Mouse (Mus musculus): ENCODE measurements around the gene Pcbp4.

The Pcbp4 gene

GRCm38 (mm10) chr9:106447348-106447747 lies 5.7 kb upstream of the Pcbp4 start, which contains the start of the genes Abhd14b and Abhd14a:
Abhd14b (plus strand) TSS chr9:106447459.
Abhd14a (minus strand) TSS chr9:106447678.
- peak; percentile 94 to 97 for DNase-seq

- DNase-seq, result no peak
Observed at GRCm38 (mm10) chr9:106447951-106448350, 5.1 kb upstream of the Pcbp4 start.

GRCm38 (mm10) chr9:106448498-106449031 lies 4.5 kb upstream of the Pcbp4 start:
- DNase-seq, result peak; percentile 89

- no peak for DNase-seq
Observed at GRCm38 (mm10) chr9:106449947-106450346, 3.1 kb upstream of the Pcbp4 start.

GRCm38 (mm10) chr9:106450661-106451060 lies 2.4 kb upstream of the Pcbp4 start:
- peak; percentile 91 to 92 for DNase-seq

GRCm38 (mm10) chr9:106451298-106451697 lies 1.8 kb upstream of the Pcbp4 start:
- DNase-seq, result no peak

GRCm38 (mm10) chr9:106451899-106452298 lies 1.2 kb upstream of the Pcbp4 start:
- DNase-seq, result no peak

- DNase-seq, result peak in 1 of 2 experiments; percentile 59
Observed at GRCm38 (mm10) chr9:106452351-106452750, 740 bp upstream of the Pcbp4 start.

- DNase-seq, result peak; percentile 95
Observed at GRCm38 (mm10) chr9:106452821-106453220, 270 bp upstream of the Pcbp4 start.

- DNase-seq, result peak; percentile 76 to 79
Observed at GRCm38 (mm10) chr9:106454071-106454761, 1.1 kb downstream of the Pcbp4 start.

GRCm38 (mm10) chr9:106454888-106455681 lies 2.0 kb downstream of the Pcbp4 start:
- peak in 1 of 2 experiments; percentile 55 for DNase-seq

GRCm38 (mm10) chr9:106456325-106457162 lies 3.5 kb downstream of the Pcbp4 start:
- DNase-seq, result peak; percentile 90 to 94

GRCm38 (mm10) chr9:106457163-106457559 lies 4.1 kb downstream of the Pcbp4 start:
- DNase-seq, result peak; percentile 65 to 67

- peak in 1 of 2 experiments; percentile 56 for DNase-seq
Observed at GRCm38 (mm10) chr9:106457920-106458319, 4.8 kb downstream of the Pcbp4 start.

GRCm38 (mm10) chr9:106459946-106460345 lies 6.9 kb downstream of the Pcbp4 start:
- DNase-seq, result peak in 1 of 2 experiments; percentile 46

- DNase-seq, result peak; percentile 67 to 77
Observed at GRCm38 (mm10) chr9:106460401-106461025, 7.4 kb downstream of the Pcbp4 start.

GRCm38 (mm10) chr9:106461026-106461415 lies 7.9 kb downstream of the Pcbp4 start:
- peak in 1 of 2 experiments; percentile 35 for DNase-seq

GRCm38 (mm10) chr9:106461641-106462429 lies 8.7 kb downstream of the Pcbp4 start:
- DNase-seq, result peak in 1 of 2 experiments; percentile 37

GRCm38 (mm10) chr9:106462430-106462800 lies 9.3 kb downstream of the Pcbp4 start:
- peak in 1 of 2 experiments; percentile 39 for DNase-seq

GRCm38 (mm10) chr9:106463122-106464063 lies 10.3 kb downstream of the Pcbp4 start:
- peak; percentile 88 to 94 for DNase-seq

All from cerebellum, postnatal 10 days (tissue).